Mouse (Mus musculus): ENCODE data around the gene Atp6v0a2.

Gene Atp6v0a2

DNA sequence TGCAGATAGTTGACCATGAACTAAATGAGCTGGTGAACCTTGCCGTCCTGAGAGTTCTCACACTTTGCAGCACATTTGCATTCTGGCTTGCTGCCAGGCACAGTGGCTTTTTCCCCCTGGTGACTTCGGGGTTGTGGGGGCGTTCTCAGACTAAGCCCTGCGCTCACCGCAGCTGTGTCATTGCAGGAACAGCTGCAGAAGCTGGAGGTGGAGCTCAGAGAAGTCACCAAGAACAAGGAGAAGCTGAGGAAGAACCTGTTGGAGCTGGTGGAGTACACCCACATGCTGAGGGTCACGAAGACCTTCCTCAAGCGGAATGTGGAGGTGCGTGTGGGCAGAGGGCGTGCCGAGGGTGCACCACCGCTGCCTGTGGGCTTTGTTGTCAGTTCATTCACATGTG, 8.9 kb downstream of the Atp6v0a2 start:
- no peak for DNase-seq (ENCODE audit: low spot score)

DNA sequence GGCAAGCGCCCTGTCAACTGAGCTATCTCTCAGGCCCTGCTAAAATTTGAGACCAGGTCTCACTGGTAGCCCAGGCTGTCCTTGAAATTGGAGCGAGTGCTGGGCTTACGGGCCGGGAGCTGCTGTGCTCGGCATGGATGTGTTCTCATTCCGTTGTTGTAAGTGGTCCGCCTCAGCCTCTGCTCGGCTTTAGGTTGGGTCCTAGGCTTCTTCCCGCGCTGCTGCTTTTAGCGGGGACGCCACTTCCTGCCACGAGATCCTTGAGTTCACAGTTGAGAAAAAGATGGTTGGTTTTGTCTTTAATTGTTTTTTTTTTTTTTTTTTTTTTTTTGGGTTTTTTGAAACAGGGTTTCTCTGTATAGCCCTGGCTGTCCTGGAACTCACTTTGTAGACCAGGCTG, 9.5 kb downstream of the Atp6v0a2 start:
- DNase-seq (ENCODE audit: low spot score) = no peak

DNA sequence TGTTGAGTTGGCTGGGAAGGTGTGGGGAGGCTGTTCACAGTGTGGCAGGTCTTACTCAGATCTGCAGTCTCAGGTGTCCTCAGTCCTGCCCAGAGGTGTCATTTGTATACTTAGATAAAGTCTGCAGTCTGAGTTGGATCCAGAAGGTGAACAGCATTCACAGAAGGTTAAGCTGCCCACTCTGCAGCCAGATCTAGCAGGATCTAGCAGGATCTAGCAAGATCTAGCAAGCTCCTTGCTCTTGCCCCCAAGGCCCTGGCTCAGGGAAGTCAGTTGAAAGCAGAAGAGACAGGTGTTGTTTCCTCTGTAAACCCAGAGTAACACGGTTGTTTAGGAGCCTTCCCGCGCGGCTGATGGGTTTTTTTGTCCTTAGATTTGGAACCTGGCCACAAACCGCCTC, 85.4 kb downstream of the Atp6v0a2 start:
- no peak for DNase-seq (ENCODE audit: low spot score)

DNA sequence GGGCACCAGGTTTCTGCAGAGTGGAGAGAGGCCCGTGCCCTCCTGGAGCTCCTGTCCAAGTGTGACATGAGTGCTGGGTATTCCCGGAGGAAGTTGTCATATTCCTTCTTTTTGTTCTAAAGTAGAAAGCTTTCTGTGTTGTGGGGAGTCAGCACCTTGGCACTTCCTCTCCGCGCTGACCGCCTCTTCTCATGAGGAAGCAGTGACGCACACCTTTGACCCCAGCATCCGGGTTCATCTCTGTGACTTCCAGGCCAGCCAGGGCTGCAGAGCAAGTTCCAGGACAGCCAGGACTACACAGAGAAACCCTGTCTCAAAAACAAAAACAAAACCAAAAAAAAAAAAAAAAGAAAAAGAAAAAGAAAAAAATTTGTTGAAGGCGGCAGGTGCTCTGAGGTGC, 86.8 kb downstream of the Atp6v0a2 start:
- no peak for DNase-seq (ENCODE audit: low spot score)

DNA sequence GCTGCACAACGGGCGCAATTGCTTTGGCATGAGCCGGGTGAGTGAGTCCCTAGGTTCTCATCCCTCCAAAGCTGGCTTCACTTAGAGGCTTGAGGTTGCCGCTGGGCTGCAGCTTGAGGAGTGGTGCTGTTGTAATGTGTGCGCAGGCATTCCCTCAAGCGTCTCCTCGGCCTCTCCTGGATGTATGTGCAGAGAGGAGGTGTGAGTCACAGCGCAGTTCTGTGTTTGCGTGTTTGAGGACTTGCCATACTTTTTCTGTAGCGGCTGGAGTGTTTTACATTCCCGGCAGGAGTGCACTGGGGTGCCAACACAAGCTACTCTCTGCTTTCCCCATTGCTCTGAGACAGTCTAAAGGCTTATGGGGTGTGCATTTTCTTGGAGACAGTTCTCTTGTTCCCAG, 89.6 kb downstream of the Atp6v0a2 start:
- no peak for DNase-seq (ENCODE audit: low spot score)

DNA sequence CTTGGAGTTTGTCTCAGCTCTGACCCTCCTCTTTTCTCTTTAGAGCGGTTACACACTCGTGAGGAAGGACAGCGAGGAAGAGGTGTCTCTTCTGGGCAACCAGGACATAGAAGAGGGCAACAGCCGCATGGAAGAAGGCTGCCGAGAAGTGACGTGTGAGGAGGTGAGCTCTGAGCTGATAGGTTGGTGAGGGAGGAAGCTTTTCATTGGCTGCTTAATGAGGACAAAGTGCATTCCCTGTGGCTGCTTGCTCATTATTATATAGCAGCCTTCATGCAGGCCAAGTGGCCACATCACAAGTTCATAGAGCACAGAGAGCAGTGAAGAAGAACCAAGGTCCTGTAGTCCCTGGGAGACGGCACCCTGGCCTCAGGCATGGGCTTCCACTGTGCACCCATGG, 90.0 kb downstream of the Atp6v0a2 start:
- no peak for DNase-seq (ENCODE audit: low spot score)

DNA sequence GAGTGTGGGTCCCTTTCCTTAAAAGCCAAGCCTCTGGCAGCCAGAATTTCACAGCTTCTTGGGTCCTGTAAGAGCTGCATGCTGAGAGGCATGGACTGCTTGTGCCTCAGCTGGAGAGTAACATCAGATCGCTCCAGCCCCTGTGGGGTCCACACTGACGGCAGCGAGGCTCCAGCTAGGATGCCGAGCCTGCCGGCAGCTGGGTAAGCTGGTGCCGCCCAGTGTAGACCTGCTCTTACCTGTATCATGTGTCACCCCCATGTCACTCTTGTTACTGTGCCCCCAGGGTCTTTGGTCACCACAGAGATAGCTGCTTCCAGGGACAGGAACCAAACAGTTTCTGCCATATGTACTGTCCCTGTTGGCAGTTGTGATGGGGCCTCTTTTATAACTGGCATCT, 94.7 kb downstream of the Atp6v0a2 start:
- no peak for DNase-seq (ENCODE audit: low spot score)

DNA sequence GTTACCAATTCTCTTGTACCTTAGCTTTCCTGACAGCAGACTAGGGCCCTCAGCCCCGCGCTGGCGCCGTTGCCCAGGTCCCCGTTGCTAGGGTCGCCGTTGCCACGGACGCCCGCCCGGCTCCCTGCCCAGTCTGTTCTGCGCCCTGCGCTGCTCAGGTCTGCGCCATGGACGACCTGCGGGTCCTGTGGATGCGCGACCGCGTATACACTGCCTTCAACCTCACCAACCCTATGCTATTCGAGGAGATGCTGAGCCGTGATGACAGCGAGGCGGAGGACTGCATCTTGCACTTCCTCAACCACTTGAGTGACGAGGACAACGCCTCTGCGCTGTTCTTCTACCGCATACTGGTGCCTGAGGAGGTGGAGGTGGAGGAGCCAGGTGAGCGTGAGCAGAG, 96.6 kb downstream of the Atp6v0a2 start, which contains the start of gene Dnah10:
Dnah10 (plus strand) TSS at position 89 of the 400 bp plus-strand sequence.
- DNase-seq (ENCODE audit: low spot score) = peak; percentile 30

DNA sequence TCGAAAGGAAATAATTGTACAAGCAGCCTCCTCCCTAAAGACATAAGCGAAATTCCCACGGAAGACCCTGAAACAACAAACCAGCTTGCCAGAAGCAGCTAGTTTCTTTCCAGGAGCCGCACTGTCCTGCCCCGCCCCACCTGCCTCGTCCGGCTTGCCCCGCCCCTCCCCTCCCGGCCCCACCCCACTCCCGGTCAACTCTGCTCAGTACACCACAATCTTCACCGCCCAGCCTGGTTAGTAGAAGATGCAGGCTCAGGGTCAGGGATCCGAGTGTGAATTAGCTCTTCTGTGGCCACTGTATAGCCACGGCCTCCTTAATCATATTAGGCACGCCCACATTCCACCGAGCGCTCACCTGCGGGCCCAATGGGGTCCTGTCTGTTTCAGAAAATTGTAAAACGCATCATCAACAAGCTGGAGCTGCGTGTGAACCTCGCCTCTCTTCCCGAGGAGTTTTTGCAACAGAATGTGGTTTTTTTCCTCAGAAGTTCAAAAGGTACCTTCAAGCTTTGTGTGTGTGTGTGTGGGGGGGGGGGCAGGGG, 101.4 kb downstream of the Atp6v0a2 start:
- DNase-seq (ENCODE audit: low spot score) = no peak

DNA sequence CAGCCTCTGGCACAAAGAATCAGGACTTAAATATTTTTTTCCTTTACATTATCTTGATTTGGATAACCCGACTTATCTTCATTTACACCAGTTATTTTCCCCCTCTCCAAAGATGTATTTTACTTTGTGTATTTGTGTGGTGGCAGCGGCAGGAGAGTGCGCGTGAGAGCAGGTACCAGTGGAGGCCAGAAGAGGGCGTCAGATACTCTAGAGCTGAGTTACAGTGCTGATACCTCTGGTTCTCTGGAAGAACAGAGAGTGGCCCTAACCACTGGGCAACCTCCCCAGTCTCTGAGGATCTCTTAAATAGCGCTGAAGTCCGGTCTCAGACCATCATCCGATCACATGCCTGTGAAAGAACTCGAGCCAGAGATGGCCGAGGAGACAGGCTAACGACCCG, 105.6 kb downstream of the Atp6v0a2 start:
- no peak for DNase-seq (ENCODE audit: low spot score)

DNA sequence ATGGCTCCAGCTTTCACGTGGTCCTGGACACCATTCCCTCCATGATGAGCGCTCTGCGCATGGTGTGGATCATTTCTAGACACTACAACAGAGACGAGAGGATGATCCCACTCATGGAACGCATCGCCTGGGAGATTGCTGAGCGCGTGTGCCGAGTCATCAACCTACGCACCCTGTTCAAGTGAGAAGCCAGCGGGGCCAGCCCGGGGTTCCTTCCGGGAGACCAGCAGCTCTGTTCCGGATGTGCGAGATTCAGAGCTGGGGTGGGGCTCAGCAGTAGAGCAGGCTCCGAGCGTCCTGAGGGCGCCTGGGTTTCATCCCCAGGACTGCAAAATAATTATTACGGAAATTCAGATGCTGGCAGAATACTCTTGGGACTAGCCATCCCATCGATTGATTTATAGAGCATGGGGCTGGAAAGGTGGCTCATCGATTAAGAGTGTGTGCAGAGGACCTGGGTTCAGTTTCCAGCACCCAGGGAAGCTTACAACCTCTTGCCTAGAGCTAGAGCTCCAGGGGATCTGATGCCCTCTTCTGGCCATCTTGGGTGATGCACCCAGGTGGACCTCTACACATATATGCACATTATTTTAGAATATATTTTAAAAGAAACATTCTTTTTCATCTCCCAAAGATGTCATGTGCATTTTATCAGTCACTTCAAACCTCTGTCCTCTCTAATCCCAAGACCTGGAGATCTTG, 113.7 kb downstream of the Atp6v0a2 start:
- no peak for DNase-seq (ENCODE audit: low spot score)

DNA sequence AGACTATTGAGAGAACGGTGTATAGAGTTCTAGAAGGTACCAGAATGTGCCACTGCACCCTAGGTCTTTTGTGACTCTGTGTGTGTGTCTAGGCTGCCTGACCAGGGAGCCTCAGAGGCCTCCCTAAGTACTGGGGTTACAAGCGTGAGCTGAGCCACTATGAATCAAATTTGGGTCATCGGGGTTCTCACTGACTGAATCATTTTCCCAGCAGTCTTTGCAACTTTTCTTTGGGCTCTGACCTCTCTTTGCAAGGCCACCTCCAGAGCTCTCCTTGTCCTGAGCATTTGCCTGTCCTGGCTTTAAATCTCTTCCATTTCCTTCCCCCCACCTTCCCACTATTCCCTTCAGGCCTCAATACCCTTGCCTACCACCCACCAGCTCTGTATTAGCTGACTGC, 115.5 kb downstream of the Atp6v0a2 start:
- no peak for DNase-seq (ENCODE audit: low spot score)

DNA sequence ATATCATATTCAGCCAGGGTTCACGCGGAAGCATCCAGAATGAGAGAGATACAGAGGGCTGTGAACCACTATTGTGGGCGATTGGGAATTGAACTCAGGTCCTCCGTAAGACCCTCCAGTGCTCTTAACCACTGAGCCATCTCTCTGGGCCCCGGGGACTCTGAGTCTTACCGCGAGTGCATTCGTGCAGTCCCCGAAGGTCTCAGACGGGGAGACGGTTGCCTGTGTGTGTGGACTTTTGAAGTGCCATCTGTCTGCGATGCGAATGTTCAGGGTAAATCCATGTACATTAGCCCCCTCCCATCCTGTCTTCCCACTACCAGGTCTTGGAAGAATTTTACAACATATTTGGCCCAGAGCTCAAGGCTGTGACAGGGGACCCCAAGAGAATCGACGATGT, 117.8 kb downstream of the Atp6v0a2 start:
- DNase-seq (ENCODE audit: low spot score) = no peak

DNA sequence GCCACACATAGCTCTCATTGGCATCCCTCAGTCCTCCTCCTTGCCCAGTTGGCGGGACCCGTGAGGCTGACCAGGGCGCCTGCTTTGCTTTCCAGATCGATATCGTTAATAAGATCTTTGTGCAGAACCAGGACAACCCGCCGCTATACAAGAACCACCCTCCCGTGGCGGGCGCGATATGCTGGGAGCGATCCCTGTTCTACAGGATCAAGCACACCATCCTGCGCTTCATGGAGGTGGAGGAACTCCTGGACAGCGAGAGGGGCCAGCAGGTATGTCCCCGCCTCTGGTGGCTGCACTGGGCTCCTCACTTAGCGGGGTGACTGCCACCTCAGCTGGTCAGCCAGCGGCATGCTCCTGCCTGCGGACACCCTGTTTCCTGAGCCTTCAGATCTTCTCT, 119.9 kb downstream of the Atp6v0a2 start:
- DNase-seq (ENCODE audit: low spot score) = no peak

DNA sequence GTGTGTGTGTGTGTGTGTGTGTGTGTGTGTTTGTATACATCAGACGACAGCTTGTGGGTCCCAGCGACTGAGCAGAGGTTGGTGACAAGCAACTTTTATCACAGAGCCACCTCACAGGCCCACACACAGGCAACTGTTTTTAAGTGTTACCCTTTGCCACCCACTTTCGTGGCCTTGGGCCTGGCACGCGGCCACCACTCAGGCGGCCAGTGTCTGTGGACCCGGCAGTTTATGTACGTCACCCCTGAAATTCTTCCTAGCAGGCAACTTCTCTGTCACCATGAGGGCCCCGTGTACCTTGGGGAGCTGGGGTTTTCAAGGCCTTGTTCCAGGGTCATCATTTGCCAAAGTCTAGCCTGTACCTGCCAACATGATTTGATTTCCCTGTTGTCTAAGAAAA, 123.3 kb downstream of the Atp6v0a2 start:
- DNase-seq (ENCODE audit: low spot score) = peak; percentile 43

DNA sequence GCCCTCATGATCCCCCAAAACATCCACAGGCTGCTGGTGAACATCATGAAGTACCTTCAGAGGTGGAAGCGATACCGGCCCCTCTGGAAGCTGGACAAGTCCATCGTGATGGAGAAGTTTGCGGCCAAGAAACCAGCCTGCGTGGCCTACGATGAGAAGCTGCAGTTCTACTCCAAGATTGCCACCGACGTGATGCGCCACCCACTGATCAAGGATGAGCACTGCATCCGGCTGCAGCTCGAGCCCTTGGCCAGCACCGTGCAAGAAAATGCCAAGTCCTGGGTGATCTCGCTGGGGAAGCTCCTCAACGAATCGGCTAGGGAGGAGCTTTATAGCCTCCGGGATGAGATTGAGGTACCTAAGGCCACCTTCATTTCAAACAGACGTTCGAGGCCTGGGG, 132.6 kb downstream of the Atp6v0a2 start:
- no peak for DNase-seq (ENCODE audit: low spot score)

DNA sequence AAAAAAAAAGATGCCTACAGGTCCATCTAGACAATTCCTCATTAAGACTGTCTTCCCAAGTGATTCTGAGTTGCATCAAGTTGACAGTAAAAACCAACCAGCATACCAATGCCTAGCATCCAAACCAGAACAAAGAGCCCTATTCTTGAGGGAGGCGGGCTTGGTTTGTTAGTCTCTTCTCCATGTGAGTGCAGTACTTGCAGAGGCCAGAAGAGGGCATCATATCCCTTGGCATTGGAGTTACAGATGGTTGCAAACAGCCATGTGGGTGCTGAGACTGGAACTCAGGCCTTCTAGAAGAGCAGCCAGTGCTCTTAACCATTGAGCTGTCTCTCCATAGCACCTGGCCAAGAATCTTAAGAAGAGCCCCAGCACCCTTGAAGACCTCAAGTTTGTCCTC, 133.4 kb downstream of the Atp6v0a2 start:
- no peak for DNase-seq (ENCODE audit: low spot score)

All from ovary, postnatal 36 days (tissue).